Mouse (Mus musculus) hindbrain, embryonic 14.5 days (tissue): ENCODE data around the gene Bcl7b. TPM values are rescaled to one million over a fixed set of nuclear protein-coding genes. Genes with fewer than 3 reads are reported as not detected.
"Not testable (repeated sequence)": the region's sequence is repeated elsewhere in the genome, so short reads cannot be mapped to it uniquely, and the experiment has no call there.

Source experiments
- ATAC-seq: fragments of 200-750 bp; cut with Nextera tagmentation; 2 replicates; pipeline ENCODE4 v1.8.0; 2017; ENCODE audit warnings: moderate number of reproducible peaks, mild to moderate bottlenecking, moderate TSS enrichment, moderate library complexity; ENCODE audit not compliant: low FRiP score
- DNase-seq: peaks from one replicate; pipeline ENCODE4 v3.0.0-alpha.2; 2015; ENCODE audit warnings: low spot score
- H3K27ac ChIP-seq: fragments of 300-500 bp; sonication (generic); 2 replicates; pipeline ENCODE4 v1.5.1; 2014; ENCODE audit warnings: mild to moderate bottlenecking, moderate library complexity
- H3K27me3 ChIP-seq: fragments of 300-500 bp; sonication (generic); 2 replicates; pipeline ENCODE4 v1.6.1; 2014; ENCODE audit warnings: mild to moderate bottlenecking, low read length, mixed read lengths; ENCODE audit not compliant: control insufficient read depth, insufficient read depth
- H3K36me3 ChIP-seq: fragments of 300-500 bp; sonication (generic); replicated peaks from 2 replicates; pipeline ENCODE4 v1.6.1; 2014; ENCODE audit not compliant: control insufficient read depth, insufficient read depth
- H3K4me1 ChIP-seq: fragments of 300-500 bp; sonication (generic); replicated peaks from 2 replicates; pipeline ENCODE4 v1.6.1; 2014; ENCODE audit warnings: antibody characterized with exemption, low read length, mixed read lengths; ENCODE audit not compliant: control insufficient read depth, insufficient read depth
- H3K4me2 ChIP-seq: fragments of 300-500 bp; sonication (generic); replicated peaks from 2 replicates; pipeline ENCODE4 v1.6.1; 2014; ENCODE audit warnings: mild to moderate bottlenecking, moderate library complexity
- H3K4me3 ChIP-seq: fragments of 300-500 bp; sonication (generic); replicated peaks from 2 replicates; pipeline ENCODE4 v1.5.1; 2014; ENCODE audit warnings: mild to moderate bottlenecking, low read length
- H3K9ac ChIP-seq: fragments of 300-500 bp; sonication (generic); 2 replicates; pipeline ENCODE4 v1.6.1; 2014
- H3K9me3 ChIP-seq: fragments of 300-500 bp; sonication (generic); 2 replicates; pipeline ENCODE4 v1.6.1; 2016; ENCODE audit warnings: low read length; ENCODE audit not compliant: control insufficient read depth
- WGBS: fragments of 180-500 bp; shearing (Covaris S2); extraction: QIAGEN DNeasy Blood & Tissue Kit; methylation state at CpG from one replicate; pipeline ENCODE4 v1.1.7; 2014; 5-methylcytosine and 5-hydroxymethylcytosine counted together
- microRNA-seq: library from miRNA; unstranded; fragments of <30 nt; microRNA quantifications from one replicate; pipeline ENCODE4, GENCODE M21; 2016
- polyA plus RNA-seq: library from polyadenylated mRNA; unstranded; fragments of >200 nt; fragmentation: Nextera tagmentation; extraction: Ambion mirVana; gene quantifications from 2 replicates; pipeline ENCODE4 v1.2.1, GENCODE M21; 2014

The Bcl7b gene
- polyA plus RNA-seq, 1 experiment from 2014 or later, result 35.8 TPM

- Histone ChIP-seq H3K4me3 (no peak overlapping the region), H3K27ac (no peak overlapping the region), H3K9ac (no peak overlapping the region), H3K4me2 (no peak overlapping the region), H3K9me3 (no peaks in the 10 kb centered on the region), H3K36me3 (peaks cover 89% of the 10 kb centered on the region), H3K4me1 (no peaks in the 10 kb centered on the region), H3K27me3 (no peaks in the 10 kb centered on the region)
- no peak for DNase-seq
- ATAC-seq, result no peak
- WGBS, result 97% methylated on average over 3 of the region's 3 CpGs
These were observed 56.1 kb downstream of the Bcl7b start for GRCm38 (mm10) chr5:135224169-135224568.

GRCm38 (mm10) chr5:135225879-135226278, 57.8 kb downstream of the Bcl7b start:
- H3K27me3 ChIP-seq, H3K27ac ChIP-seq, H3K9me3 ChIP-seq, H3K4me3 ChIP-seq, H3K4me2 ChIP-seq, DNase-seq, H3K4me1 ChIP-seq, H3K9ac ChIP-seq, ATAC-seq: not testable (repeated sequence)
- peaks cover 89% of the 10 kb centered on the region for H3K36me3 ChIP-seq
- WGBS, result 95% methylated on average over 4 of the region's 4 CpGs

- H3K36me3 ChIP-seq, result peaks cover 90% of the 10 kb centered on the region
- no peak overlapping the region for H3K4me3 ChIP-seq
- H3K9ac ChIP-seq, result no peak overlapping the region
- H3K4me2 ChIP-seq, result no peak overlapping the region
- H3K27ac ChIP-seq, result no peak overlapping the region
- WGBS, result 84% methylated on average over 4 of the region's 4 CpGs
- H3K9me3 ChIP-seq, result no peaks in the 10 kb centered on the region
- H3K27me3 ChIP-seq, result no peaks in the 10 kb centered on the region
- DNase-seq, result no peak
- no peaks in the 10 kb centered on the region for H3K4me1 ChIP-seq
- ATAC-seq, result no peak
These were observed 62.1 kb downstream of the Bcl7b start for GRCm38 (mm10) chr5:135230186-135230585.

Small RNAs within 50 kb of the gene (microRNA-seq; reads per million reads assigned to microRNA genes)
- not detected for gene Gm25315

Other genes with a start within 250 kb of the Bcl7b start
- gene Mettl27, start 235.9 kb upstream of the Bcl7b start, polyA plus RNA-seq, result 6.2 and 7.5 TPM in 2 replicates
- gene Cldn4, start 221.3 kb upstream of the Bcl7b start, polyA plus RNA-seq, result not detected in 2 replicates
- gene Cldn3, start 182.1 kb upstream of the Bcl7b start, polyA plus RNA-seq, result 2.1 and 2.6 TPM in 2 replicates
- 62.7 and 72.3 TPM in 2 replicates for gene Abhd11, start 159.1 kb upstream of the Bcl7b start, polyA plus RNA-seq
- gene Stx1a, start 144.8 kb upstream of the Bcl7b start, polyA plus RNA-seq, result 113 and 134 TPM in 2 replicates
- gene Dnajc30, start 104.1 kb upstream of the Bcl7b start, polyA plus RNA-seq, result 42.5 and 43.0 TPM in 2 replicates
- gene Bud23, start 103.3 kb upstream of the Bcl7b start, polyA plus RNA-seq, result 61.9 and 63.3 TPM in 2 replicates
- gene Vps37d, start 90.0 kb upstream of the Bcl7b start, polyA plus RNA-seq, result 32.9 and 37.1 TPM in 2 replicates
- gene Mlxipl, start 78.4 kb upstream of the Bcl7b start, polyA plus RNA-seq, result 0.91 and 1.1 TPM in 2 replicates
- gene Tbl2, start 18.6 kb upstream of the Bcl7b start, polyA plus RNA-seq, result 15.6 and 16.0 TPM in 2 replicates
- 35.3 and 37.0 TPM in 2 replicates for gene Baz1b, start 19.0 kb downstream of the Bcl7b start, polyA plus RNA-seq
- 14.7 and 15.9 TPM in 2 replicates for gene Fzd9, start 82.9 kb downstream of the Bcl7b start, polyA plus RNA-seq
- 0.24 TPM in 1 of 2 replicates, not detected in the other for gene Fkbp6, start 181.8 kb downstream of the Bcl7b start, polyA plus RNA-seq
- gene Trim50, start 185.0 kb downstream of the Bcl7b start, polyA plus RNA-seq, result not detected in 2 replicates
- 21.1 and 21.9 TPM in 2 replicates for gene Nsun5, start 201.7 kb downstream of the Bcl7b start, polyA plus RNA-seq
- 12.4 and 12.7 TPM in 2 replicates for gene Pom121, start 226.3 kb downstream of the Bcl7b start, polyA plus RNA-seq